Mouse (Mus musculus) inflammation-experienced regulatory T-cells, adult 6 months (primary cell): ENCODE results near the gene Upb1. TPM values are rescaled to one million over a fixed set of nuclear protein-coding genes. Genes with fewer than 3 reads are reported as not detected.
"Not testable (repeated sequence)": the region's sequence is repeated elsewhere in the genome, so short reads cannot be mapped to it uniquely, and the experiment has no call there.

Source experiments
- ATAC-seq: one replicate; pipeline ENCODE4 v1.8.0; 2017
- polyA plus RNA-seq, 3 experiments: library from polyadenylated mRNA; unstranded; fragments of 100-300 nt; shearing (Covaris generic); gene quantifications; one replicate each; pipeline ENCODE4 v1.2.1; 2017

The Upb1 gene
- under 1 TPM; 0.21 to 0.59 (median 0.29) TPM for polyA plus RNA-seq

GRCm38 (mm10) chr10:75400958-75401357 is at the start of gene Upb1:
Gene Upb1 (plus strand): TSS chr10:75401115.
- ATAC-seq = no peak

GRCm38 (mm10) chr10:75352541-75352940 is 48.4 kb upstream of the Upb1 start:
- ATAC-seq = no peak

GRCm38 (mm10) chr10:75353838-75354241 is 47.1 kb upstream of the Upb1 start:
- ATAC-seq = peak; percentile 92

GRCm38 (mm10) chr10:75355341-75355740 is 45.6 kb upstream of the Upb1 start:
- no peak for ATAC-seq

DNA sequence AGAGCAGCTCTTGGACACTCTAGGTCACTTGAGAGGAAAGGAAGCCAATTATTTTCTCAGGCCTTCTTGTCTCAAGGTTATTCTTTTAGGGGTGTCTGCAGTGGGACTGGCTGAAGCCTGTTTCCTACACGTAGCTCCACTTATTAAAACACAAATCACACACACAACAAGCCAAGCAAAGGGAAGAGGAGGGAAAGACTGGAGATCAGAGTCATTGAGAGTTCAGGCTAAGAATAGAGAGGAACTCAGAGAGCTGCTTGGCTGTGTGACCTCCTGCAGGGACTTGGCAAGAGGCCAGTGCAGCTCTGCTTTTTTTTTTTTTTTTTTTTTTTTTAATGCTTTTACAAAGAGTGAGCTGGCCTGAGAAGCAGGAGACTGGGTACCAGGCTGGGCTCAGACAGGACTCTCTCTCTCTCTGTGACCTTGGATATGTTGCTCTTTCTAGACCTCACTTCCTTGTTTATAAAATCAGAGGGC is 36.7 kb upstream of the Upb1 start:
- ATAC-seq = not testable (repeated sequence)

- ATAC-seq = peak; percentile 68
Observed at GRCm38 (mm10) chr10:75364796-75365195, 36.1 kb upstream of the Upb1 start.

DNA sequence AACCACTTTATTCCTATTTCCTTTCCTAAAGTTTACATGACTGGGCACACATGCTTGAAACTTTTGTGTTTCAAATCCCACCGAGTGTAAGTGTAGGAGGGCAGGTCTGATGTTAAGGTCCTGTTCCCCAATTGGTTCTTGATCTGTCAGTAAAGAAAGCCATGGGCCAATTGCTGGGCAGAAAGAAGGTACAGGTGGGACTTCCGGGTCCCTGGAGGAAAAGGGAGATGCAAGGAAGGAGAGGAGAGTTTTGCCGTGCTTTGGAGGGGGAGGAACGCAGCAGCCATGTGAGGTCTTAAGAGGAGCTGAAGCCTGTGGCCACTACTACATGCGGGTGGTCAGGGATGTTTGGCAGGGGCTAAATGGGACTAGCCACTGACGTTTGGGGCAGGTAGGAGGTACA is 35.7 kb upstream of the Upb1 start:
- peak; percentile 83 for ATAC-seq

- ATAC-seq = not testable (repeated sequence)
Observed at GRCm38 (mm10) chr10:75373655-75374351, 27.1 kb upstream of the Upb1 start.

- no peak for ATAC-seq
Observed at GRCm38 (mm10) chr10:75378688-75379087, 22.2 kb upstream of the Upb1 start.

GRCm38 (mm10) chr10:75390156-75390555 is 10.8 kb upstream of the Upb1 start:
- ATAC-seq = peak; percentile 41

DNA sequence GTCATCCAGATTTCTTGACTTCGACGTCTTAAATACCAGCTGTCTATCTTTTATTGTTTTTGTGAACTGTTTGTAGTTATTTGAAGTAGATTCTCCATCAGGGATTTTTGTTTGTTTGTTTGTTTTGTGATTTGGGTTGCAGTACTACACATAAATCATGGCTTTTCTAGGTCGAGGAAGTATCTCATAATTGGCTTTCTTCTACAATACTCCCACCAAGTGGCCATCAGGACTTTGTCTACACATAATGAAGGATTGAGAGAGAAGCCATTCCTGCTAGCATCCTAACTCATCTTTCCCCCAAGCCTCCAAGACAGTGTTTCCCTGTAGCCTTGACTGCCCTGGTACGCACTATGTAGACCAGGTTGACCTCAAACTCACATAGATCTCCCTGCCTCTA is 10.1 kb upstream of the Upb1 start:
- no peak for ATAC-seq

DNA sequence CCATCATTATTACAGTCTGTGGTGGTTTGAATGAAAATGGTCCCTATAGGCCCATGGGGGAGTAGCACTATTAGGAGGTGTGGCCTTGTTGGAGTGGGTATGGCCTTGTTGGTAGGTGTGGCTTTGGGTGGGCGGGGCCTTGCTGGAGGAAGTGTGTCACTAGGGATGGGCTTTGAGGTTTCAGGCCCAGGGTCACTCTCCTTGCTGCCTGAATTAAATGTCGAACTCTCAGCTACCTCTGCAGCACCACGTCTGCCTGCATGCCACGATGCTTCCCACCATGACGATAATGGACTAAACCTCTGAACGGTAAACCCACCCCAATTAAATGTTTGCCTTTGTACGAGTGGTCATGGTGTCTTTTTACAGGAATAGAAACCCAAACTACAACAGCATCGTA is 6.1 kb upstream of the Upb1 start:
- ATAC-seq = no peak

DNA sequence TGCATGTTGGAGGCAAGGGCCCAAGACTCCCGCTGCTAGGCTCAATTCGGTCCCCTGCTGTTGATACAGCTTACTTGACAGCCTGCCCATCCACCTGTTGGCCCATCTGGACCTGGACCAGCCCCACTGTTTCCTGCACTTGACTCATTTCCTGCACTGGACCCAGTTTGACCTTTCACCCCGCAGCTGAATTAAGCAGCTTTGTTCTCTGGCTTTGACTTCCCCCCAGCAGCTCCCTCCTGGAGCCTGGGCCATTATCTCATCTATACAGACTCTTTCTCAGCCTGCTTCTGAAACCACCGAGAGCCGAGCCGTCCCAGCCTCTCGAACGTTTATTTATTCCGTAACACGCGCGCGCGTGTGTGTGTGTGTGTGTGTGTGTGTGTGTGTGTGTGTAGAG is 3.9 kb upstream of the Upb1 start:
- peak; percentile 50 for ATAC-seq

DNA sequence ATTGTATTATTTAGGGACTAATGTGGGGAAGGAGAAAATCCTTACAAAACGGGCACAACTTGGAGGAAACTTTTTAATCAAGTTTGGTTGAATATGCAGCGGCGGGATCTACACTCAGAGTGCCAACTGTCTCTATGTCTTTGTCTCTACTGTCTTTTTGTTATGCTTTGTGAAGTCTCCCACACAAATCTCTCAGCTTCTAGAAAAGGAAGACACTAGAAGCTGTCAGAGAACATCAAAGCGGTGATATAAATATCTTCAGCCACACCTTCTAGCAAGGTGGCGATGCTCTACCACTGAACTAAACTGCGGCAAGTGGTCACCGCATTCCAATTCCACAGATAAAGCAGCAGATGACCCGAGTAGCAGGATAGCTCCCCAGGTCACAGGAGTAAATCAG is 5.0 kb downstream of the Upb1 start:
- peak; percentile 73 for ATAC-seq

- ATAC-seq = no peak
Observed at GRCm38 (mm10) chr10:75406755-75407154, 5.8 kb downstream of the Upb1 start.

GRCm38 (mm10) chr10:75407741-75408140 is 6.8 kb downstream of the Upb1 start:
- no peak for ATAC-seq

GRCm38 (mm10) chr10:75411343-75412113 is 10.6 kb downstream of the Upb1 start:
- ATAC-seq = not testable (repeated sequence)

- ATAC-seq = no peak
Observed at GRCm38 (mm10) chr10:75412114-75413103, 11.5 kb downstream of the Upb1 start.

GRCm38 (mm10) chr10:75414925-75415324 is 14.0 kb downstream of the Upb1 start:
- peak; percentile 79 for ATAC-seq

DNA sequence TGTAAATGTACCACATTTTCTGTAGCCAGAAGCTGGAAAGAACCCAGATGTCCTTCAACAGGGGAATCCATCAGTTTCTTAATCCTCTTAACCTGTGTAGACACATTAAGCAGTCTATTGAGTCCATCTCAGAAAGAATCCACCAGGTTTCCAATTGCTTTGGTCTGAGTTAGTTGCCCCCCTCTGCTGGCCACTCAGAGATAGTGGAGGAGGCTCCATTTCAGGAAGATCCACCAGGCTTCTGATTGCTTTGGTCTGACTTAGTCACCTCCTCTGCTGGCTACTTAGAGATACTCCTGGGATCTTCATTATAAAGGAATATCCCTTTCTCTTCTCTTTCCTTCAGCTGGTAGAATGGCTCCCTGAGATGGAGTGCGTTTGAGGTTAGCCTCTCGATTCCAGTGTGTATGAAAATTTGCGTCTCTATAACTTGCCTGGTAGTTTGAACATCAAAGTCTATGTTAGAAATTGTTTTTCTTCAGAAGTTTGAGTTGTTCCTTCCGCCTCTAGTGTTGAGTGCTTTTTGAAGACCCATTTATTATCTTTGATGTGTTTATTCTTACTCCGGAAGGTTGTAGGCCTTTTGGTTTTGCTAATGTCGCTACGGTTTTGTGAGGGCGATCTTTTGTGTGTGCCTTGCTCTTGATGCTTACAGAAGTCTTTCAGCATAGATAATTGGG is 16.6 kb downstream of the Upb1 start:
- peak; percentile 73 for ATAC-seq

- no peak for ATAC-seq
Observed at GRCm38 (mm10) chr10:75418747-75419146, 17.8 kb downstream of the Upb1 start.

DNA sequence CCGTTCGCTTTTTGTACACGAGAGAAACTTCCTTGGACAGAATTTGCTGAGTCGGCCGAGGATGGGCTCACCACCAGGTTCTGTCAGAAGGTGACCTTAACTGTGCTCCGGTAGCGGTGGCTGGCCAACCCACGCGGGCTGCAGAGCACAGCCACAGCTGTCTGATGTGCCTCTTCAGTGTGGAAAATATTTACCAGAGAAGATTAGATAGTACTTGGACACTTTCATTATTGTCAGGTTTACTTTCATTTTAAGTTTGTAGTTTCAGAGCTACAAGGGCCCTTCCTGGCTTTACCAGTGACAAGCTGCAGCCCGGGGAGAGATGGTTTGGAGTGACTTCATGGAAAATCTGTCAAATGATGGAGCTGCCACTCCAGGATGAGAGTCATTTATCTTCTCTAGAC is 23.6 kb downstream of the Upb1 start:
- peak; percentile 93 for ATAC-seq
